9 mouse cellular contexts compared by ENCODE assay signal in the genomic region with DNA sequence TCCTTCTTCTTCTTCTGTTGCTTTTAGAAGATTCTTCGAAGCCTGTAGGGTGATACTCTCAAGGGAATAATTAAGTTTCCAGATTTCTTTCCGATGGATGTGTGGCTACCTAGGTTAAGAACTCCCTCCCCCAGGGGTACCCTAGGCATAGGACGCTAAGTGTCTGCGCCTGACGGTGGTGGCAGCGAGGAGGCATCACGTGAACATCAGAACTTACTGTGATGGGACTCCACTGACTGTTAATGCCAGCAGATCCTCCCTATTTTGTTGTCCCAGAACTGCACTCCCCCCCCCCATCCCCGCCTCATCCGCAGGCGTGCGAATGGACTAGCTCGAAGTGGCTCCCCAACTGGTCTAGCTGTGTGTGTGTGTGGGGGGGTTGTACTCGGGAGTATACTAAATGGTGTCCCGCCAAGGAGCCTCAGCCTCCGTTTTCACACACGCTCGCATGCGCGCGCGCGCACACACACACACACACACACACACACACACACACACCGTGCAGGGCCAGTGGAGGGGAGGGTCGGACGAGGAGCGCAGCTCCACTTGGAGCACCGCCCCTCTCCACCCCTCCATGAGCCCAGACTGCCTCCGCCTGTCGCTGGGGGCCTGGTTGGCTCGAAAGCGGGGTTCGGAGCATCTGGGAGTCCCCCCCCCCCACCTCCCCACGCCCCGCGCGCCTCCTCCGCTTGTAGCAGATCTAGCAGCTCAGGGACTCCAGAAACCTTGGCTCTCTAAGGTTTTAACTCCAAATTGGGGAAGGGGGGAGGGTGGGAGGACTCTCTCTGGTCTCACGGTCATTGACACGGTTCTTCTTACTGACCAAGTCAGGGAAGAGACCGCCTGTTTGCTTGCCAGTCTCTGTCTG. TPM values are rescaled to one million over a fixed set of nuclear protein-coding genes. Genes with fewer than 3 reads are reported as not detected.
DNase-seq lines count a peak whose midpoint lies in the region; ATAC-seq and TF ChIP-seq lines count a peak whose summit lies in the region.
"Had no signal": no experiment of that assay in that cellular context is flagged by ENCODE, and none has a peak within 500 bp of the region (broad histone marks: within the 10 kb centered on the region; RNA-seq: fewer than 3 reads in every experiment).

No protein-coding gene starts in this region.

- no peaks in the 10 kb centered on the region for H3K36me3 ChIP-seq in heart, embryonic 16.5 days (ENCODE audit: control insufficient read depth, insufficient read depth)
- H3K36me3 ChIP-seq in embryonic facial prominence, embryonic 10.5 days (replicated peaks): no peaks in the 10 kb centered on the region
- H3K36me3 ChIP-seq in hindbrain, postnatal 0 days (ENCODE audit: insufficient read depth, low read length): no peaks in the 10 kb centered on the region
- H3K36me3 ChIP-seq in neural tube, embryonic 13.5 days: no peaks in the 10 kb centered on the region

- ATAC-seq in heart, embryonic 16.5 days (replicated peaks; ENCODE audit: extremely low read depth, insufficient read depth, low FRiP score): no peak
- peak; percentile 51 for ATAC-seq in hindbrain, postnatal 0 days
- ATAC-seq in neural tube, embryonic 13.5 days (ENCODE audit: low read depth): peak; percentile 24

- no peak overlapping the region for H3K4me3 ChIP-seq in heart, embryonic 16.5 days (ENCODE audit: low read length)
- H3K4me3 ChIP-seq in embryonic facial prominence, embryonic 10.5 days: peak overlapping the region; percentile 70
- peak overlapping the region; percentile 61 for H3K4me3 ChIP-seq in hindbrain, postnatal 0 days (ENCODE audit: low read length)
- peak overlapping the region; percentile 87 for H3K4me3 ChIP-seq in neural tube, embryonic 13.5 days

- peaks cover 32% of the 10 kb centered on the region for H3K4me1 ChIP-seq in heart, embryonic 16.5 days (ENCODE audit: control insufficient read depth, insufficient read depth, low read length)
- H3K4me1 ChIP-seq in embryonic facial prominence, embryonic 10.5 days: peaks cover 56% of the 10 kb centered on the region
- H3K4me1 ChIP-seq in hindbrain, postnatal 0 days (ENCODE audit: insufficient read depth, low read length): 0 out of 2 replicates have a peak, but pooled peaks cover 3% of the 10 kb centered on the region
- peaks cover 51% of the 10 kb centered on the region for H3K4me1 ChIP-seq in neural tube, embryonic 13.5 days (replicated peaks)

- peak overlapping the region; percentile 18; the same call in 1 of the 2 replicates for H3K4me2 ChIP-seq in heart, embryonic 16.5 days (ENCODE audit: low read depth, low read length)
- H3K4me2 ChIP-seq in hindbrain, postnatal 0 days (ENCODE audit: low read depth, low read length): peak overlapping the region; percentile 90
- peak overlapping the region; percentile 97 for H3K4me2 ChIP-seq in neural tube, embryonic 13.5 days

- intact Hi-C loops in heart, postnatal 14 days (cut with DNase I): loop anchor here (10.0 kb wide), 1 partner anchor 476 kb away; no protein-coding TSS in a partner anchor

- DNase-seq in heart, postnatal 14 days: no peak
- peak; percentile 61 for DNase-seq in embryonic facial prominence, embryonic 10.5 days (ENCODE audit: low spot score)
- peak; percentile 80 for DNase-seq in hindbrain, postnatal 0 days (ENCODE audit: low spot score)
- DNase-seq in ovary, adult 18-20 months (ENCODE audit: low spot score): no peak
- DNase-seq in adipocyte (ENCODE audit: low spot score): no peak
- DNase-seq in lung, postnatal 25 days (ENCODE audit: low spot score): no peak

- H3K27me3 ChIP-seq in heart, embryonic 16.5 days (ENCODE audit: control insufficient read depth, insufficient read depth, low read length): peaks cover 83% of the 10 kb centered on the region
- H3K27me3 ChIP-seq in embryonic facial prominence, embryonic 10.5 days (replicated peaks; ENCODE audit: low read depth, poor library complexity, severe bottlenecking): peaks cover 100% of the 10 kb centered on the region
- H3K27me3 ChIP-seq in hindbrain, postnatal 0 days (ENCODE audit: insufficient read depth, low read length): no peaks in the 10 kb centered on the region
- peaks cover 23% of the 10 kb centered on the region; the same call in 1 of the 2 replicates for H3K27me3 ChIP-seq in neural tube, embryonic 13.5 days

- H3K27ac ChIP-seq in heart, embryonic 16.5 days (ENCODE audit: low read length): no peak overlapping the region
- peak overlapping the region; percentile 82 for H3K27ac ChIP-seq in embryonic facial prominence, embryonic 10.5 days (replicated peaks)
- H3K27ac ChIP-seq in hindbrain, postnatal 0 days: peak overlapping the region; percentile 88
- H3K27ac ChIP-seq in neural tube, embryonic 13.5 days (replicated peaks): peak overlapping the region; percentile 98

- no peak for TF ChIP-seq CTCF in hindbrain, postnatal 0 days (IDR thresholded peaks at IDR 0.05; ENCODE audit: low read depth)

- H3K9ac ChIP-seq in heart, embryonic 16.5 days (ENCODE audit: low read length): no peak overlapping the region
- peak overlapping the region; percentile 64 for H3K9ac ChIP-seq in hindbrain, postnatal 0 days (replicated peaks; ENCODE audit: low read length)
- peak overlapping the region; percentile 85 for H3K9ac ChIP-seq in neural tube, embryonic 13.5 days

- 1% methylated on average over 34 of the region's 40 CpGs for WGBS in heart, embryonic 16.5 days
- WGBS in embryonic facial prominence, embryonic 10.5 days: 0% methylated on average over 40 of the region's 40 CpGs
- WGBS in hindbrain, postnatal 0 days: 1% methylated on average over 39 of the region's 40 CpGs
- under 1% methylated on average over 36 of the region's 40 CpGs for WGBS in neural tube, embryonic 13.5 days

- no peaks in the 10 kb centered on the region for H3K9me3 ChIP-seq in heart, embryonic 16.5 days (replicated peaks; ENCODE audit: control insufficient read depth, low read length)
- no peaks in the 10 kb centered on the region for H3K9me3 ChIP-seq in embryonic facial prominence, embryonic 10.5 days
- no peaks in the 10 kb centered on the region for H3K9me3 ChIP-seq in hindbrain, postnatal 0 days (ENCODE audit: low read length)
- H3K9me3 ChIP-seq in neural tube, embryonic 13.5 days: no peaks in the 10 kb centered on the region

RNA-seq across cellular contexts. Expression of gene Pou3f2, which starts 3.0 kb away (rescaled TPM):
- polyA plus RNA-seq in heart, embryonic 16.5 days (2015; fragmentation: Nextera tagmentation; extraction: Ambion mirVana): 0.03 TPM in 1 of 2 replicates, not detected in the other
- not detected for total RNA-seq in heart, postnatal 14 days (2021)
- 3.4 and 11.1 TPM in 2 replicates for polyA plus RNA-seq in embryonic facial prominence, embryonic 10.5 days (2016; fragmentation: Nextera tagmentation; extraction: Ambion mirVana)
- 17.9 and 19.4 TPM in 2 replicates for total RNA-seq in hindbrain, postnatal 0 days (2014; rRNA removed)
- 13.8 and 14.6 TPM in 2 replicates for polyA plus RNA-seq in hindbrain, postnatal 0 days (2015; fragmentation: Nextera tagmentation; extraction: Ambion mirVana)
- 20.8 and 25.0 TPM in 2 replicates for polyA plus RNA-seq in neural tube, embryonic 13.5 days (2015; fragmentation: Nextera tagmentation; extraction: Ambion mirVana)
- polyA plus RNA-seq: liver, embryonic 16.5 days had no signal

Comparison
In these comparisons a context has a peak if more than half of its experiments do, and no peak if none do; other contexts are left out.
1. H3K4me2 ChIP-seq: peak in every context shown above with its lines; median percentile 97 in neural tube, embryonic 13.5 days; 90 in hindbrain, postnatal 0 days; 18 in heart, embryonic 16.5 days.
2. DNase-seq: peak in embryonic facial prominence, embryonic 10.5 days (single experiment) and hindbrain, postnatal 0 days (single experiment); none in heart, postnatal 14 days (0 of 2), ovary, adult 18-20 months (single experiment), adipocyte (single experiment) and lung, postnatal 25 days (single experiment).